Mouse (Mus musculus): Measurements from ENCODE around the gene Gse1. TPM values are rescaled to one million over a fixed set of nuclear protein-coding genes. Genes with fewer than 3 reads are reported as not detected.
A peak's percentile ranks its signal among the peaks of the same experiment; 100 is the strongest.
"Not testable (repeated sequence)": the region's sequence is repeated elsewhere in the genome, so short reads cannot be mapped to it uniquely, and the experiment has no call there.

The Gse1 gene
- polyA plus RNA-seq, 1 experiment from 2014 or later, result 25.3 TPM

DNA sequence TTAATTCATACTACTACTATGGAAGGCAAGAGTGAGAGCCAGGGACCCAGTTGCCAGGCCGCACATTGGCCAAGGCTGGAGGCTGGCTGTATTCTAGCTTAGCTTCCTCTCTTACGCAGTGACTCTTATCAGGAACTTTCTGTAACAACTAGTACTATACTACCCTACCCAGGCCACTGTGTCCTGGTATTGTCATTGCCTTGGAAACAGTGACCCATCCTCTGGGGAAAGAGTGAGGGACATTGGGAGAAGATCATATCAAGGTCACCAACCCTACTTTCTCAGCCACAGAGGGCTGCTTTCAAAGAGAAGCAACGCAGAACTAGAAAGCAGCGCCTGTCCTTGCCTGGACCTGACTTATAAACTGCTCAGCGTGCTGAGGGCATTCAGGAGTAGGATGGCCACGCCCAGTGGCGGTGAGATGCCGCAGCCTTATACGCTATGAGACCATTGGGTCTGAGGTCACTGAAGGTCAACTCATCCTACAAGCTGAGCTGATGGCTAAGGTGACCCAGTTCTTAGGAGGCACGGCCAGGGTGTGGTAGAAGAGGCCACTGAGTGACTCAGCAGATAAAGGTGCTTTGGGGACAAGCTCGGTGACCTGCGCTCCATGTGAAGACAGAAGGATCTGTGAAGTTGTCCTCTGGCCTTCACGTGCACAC is 100.2 kb downstream of the Gse1 start:
- H3K36me3 ChIP-seq (ENCODE audit: control insufficient read depth, insufficient read depth, low read length), result no peaks in the 10 kb centered on the region
- no peaks in the 10 kb centered on the region for H3K9me3 ChIP-seq (ENCODE audit: control insufficient read depth, low read length)
- no peak overlapping the region; the same call in 1 of the 2 replicates for H3K27ac ChIP-seq (ENCODE audit: low read depth, low read length)
- no peak overlapping the region for H3K4me2 ChIP-seq
- ATAC-seq (replicated peaks; ENCODE audit: low FRiP score), result no peak
- H3K4me3 ChIP-seq (ENCODE audit: low read depth, low read length), result no peak overlapping the region
- 66% methylated on average over 13 of the region's 13 CpGs for WGBS
- no peaks in the 10 kb centered on the region for H3K27me3 ChIP-seq (replicated peaks; ENCODE audit: control insufficient read depth, insufficient read depth, low read length)
- no peak for DNase-seq (ENCODE audit: low spot score)
- H3K4me1 ChIP-seq (replicated peaks; ENCODE audit: control insufficient read depth, insufficient read depth, low read length), result peaks cover 50% of the 10 kb centered on the region
- H3K9ac ChIP-seq (ENCODE audit: low read depth, low read length), result no peak overlapping the region

DNA sequence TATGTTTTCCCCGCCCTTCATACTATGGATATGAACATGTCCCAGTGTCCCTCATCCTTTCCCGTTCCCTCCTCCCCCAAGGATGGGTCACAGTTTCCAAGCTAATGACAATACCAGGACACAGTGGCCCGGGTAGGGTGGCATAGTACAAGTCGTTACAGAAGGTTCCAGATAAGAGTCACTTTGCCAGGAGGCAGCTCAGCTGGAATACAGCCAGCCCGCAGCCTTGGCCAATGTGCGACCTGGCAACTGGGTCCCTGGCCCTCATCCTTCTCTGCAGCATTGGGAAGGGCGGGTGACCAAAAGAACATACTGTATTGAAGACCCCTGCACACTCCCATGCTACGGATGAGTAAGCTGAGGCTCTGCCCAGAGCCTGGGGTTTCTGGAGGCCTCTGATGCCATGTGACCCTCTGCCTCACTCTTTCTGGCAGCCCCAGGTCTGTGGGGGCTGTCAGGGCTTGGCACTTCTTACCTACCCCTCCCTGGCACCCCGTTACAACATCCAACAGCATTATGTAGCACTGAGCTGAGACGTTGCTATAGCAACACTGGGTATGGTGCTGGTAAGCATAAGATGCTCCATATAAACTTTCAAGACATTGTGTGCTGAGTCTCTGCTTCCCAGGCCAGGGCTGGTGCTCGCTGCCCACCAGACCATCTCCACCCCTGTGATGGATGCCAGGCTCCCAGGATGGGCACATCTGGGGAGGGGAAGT is 100.9 kb downstream of the Gse1 start:
- Histone ChIP-seq H3K4me3 (ENCODE audit: low read depth, low read length) (no peak overlapping the region), H3K9me3 (ENCODE audit: control insufficient read depth, low read length) (no peaks in the 10 kb centered on the region), H3K27me3 (replicated peaks; ENCODE audit: control insufficient read depth, insufficient read depth, low read length) (no peaks in the 10 kb centered on the region), H3K9ac (ENCODE audit: low read depth, low read length) (no peak overlapping the region), H3K4me1 (replicated peaks; ENCODE audit: control insufficient read depth, insufficient read depth, low read length) (peaks cover 48% of the 10 kb centered on the region), H3K27ac (ENCODE audit: low read depth, low read length) (no peak overlapping the region), H3K36me3 (ENCODE audit: control insufficient read depth, insufficient read depth, low read length) (no peaks in the 10 kb centered on the region), H3K4me2 (no peak overlapping the region)
- 87% methylated on average over 11 of the region's 11 CpGs for WGBS
- DNase-seq (ENCODE audit: low spot score) (no peak), ATAC-seq (replicated peaks; ENCODE audit: low FRiP score) (no peak)

DNA sequence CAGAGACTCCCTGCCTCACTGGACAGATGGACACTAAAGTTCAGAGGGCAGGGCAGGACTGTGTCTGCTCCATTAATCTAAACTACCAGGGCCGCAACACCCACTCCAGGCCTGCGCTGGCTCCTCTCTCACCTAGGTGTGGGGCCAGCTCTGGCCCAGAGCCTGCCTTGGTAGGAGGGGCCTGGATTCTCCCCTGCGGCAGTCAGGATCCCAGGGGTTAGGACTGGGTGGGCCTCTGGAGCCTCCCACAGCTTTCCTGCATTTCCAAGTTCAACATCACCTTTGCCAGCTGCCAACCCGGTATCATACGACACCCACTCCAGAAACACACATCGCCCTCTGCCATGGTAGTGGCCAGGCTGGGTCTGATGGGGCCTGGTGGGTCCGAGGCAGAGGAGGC is 102.8 kb downstream of the Gse1 start:
- H3K27ac ChIP-seq (ENCODE audit: low read depth, low read length), result 0 out of 2 replicates have a peak overlapping the region, but pooled peaks have one; percentile 4
- DNase-seq (ENCODE audit: low spot score), result no peak
- H3K27me3 ChIP-seq (replicated peaks; ENCODE audit: control insufficient read depth, insufficient read depth, low read length), result no peaks in the 10 kb centered on the region
- 71% methylated on average over 7 of the region's 7 CpGs for WGBS
- no peak overlapping the region for H3K4me3 ChIP-seq (ENCODE audit: low read depth, low read length)
- no peaks in the 10 kb centered on the region for H3K9me3 ChIP-seq (ENCODE audit: control insufficient read depth, low read length)
- no peak for ATAC-seq (replicated peaks; ENCODE audit: low FRiP score)
- H3K4me1 ChIP-seq (replicated peaks; ENCODE audit: control insufficient read depth, insufficient read depth, low read length), result peaks cover 50% of the 10 kb centered on the region
- no peaks in the 10 kb centered on the region for H3K36me3 ChIP-seq (ENCODE audit: control insufficient read depth, insufficient read depth, low read length)
- peak overlapping the region; percentile 7; the same call in 1 of the 2 replicates for H3K4me2 ChIP-seq
- H3K9ac ChIP-seq (ENCODE audit: low read depth, low read length), result peak overlapping the region; percentile 32; the same call in 1 of the 2 replicates

DNA sequence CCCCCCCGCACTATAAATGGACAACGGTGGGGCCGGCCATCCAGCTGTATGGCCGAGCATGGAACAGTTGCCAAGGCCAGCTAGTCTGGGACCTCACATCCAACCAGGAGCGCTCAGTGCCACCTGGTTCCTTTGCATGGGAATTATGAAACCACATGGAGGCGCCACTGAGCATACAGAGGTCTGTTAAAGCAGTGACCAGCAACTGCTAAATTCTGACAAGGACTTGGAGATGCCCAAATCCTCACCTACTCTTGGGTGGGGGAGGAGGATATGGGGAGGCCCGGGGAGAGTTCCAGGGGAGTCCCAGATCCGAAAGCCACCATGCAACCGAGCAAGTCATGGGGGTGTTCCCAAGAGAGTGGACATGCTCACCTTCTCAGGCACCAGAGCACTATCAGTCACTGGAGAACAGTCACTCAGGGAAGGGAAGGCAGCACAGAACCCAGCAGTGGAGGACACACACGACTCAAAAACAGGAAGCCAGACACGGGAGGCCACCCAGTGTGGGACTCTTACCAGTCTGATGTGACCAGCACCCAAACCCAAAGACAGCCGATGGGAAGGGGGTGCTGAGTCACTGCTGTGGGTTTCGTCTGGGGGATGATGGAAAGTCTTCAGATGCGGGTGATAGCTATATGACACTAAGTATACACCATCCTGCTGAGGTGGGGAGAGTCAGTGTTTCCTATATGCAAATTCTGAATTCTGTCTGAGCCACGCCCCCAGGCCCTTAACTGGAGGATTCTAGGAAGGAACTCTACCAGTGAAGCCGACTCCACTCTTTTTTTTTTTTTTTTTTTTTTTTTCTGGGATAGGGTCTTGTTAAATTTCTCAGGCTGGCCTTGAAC is 104.3 kb downstream of the Gse1 start:
- Histone ChIP-seq H3K27me3 (replicated peaks; ENCODE audit: control insufficient read depth, insufficient read depth, low read length) (no peaks in the 10 kb centered on the region), H3K36me3 (ENCODE audit: control insufficient read depth, insufficient read depth, low read length) (no peaks in the 10 kb centered on the region), H3K9ac (ENCODE audit: low read depth, low read length) (no peak overlapping the region), H3K4me2 (peak overlapping the region; percentile 34), H3K4me1 (replicated peaks; ENCODE audit: control insufficient read depth, insufficient read depth, low read length) (peaks cover 57% of the 10 kb centered on the region), H3K9me3 (ENCODE audit: control insufficient read depth, low read length) (no peaks in the 10 kb centered on the region), H3K27ac (ENCODE audit: low read depth, low read length) (peak overlapping the region; percentile 60), H3K4me3 (ENCODE audit: low read depth, low read length) (peak overlapping the region; percentile 11; the same call in 1 of the 2 replicates)
- DNase-seq (ENCODE audit: low spot score), result no peak
- 0 out of 2 replicates have a peak, but pooled peaks have one; percentile 9 for ATAC-seq (replicated peaks; ENCODE audit: low FRiP score)
- 43% methylated on average over 16 of the region's 16 CpGs for WGBS

DNA sequence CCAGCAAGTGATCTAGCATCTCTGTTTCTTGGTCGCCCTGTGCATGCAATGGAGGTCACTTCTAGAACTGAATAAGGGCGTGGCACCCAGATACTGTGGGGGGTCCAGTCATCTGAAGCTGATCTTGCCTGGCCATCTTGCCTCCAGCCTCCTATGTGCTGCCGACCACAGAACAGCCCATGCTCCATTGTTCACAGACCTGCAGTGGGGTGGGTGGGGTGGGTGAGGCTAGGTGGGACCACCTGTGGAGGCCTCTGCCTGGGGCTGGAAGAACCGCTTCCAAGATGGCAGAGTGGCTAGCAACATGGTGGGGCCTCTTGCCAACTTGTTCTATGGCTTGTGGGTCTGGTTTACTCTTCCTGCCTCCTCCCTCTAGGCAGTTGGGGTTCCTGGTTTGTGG is 105.4 kb downstream of the Gse1 start:
- Histone ChIP-seq H3K27me3 (replicated peaks; ENCODE audit: control insufficient read depth, insufficient read depth, low read length) (no peaks in the 10 kb centered on the region), H3K36me3 (ENCODE audit: control insufficient read depth, insufficient read depth, low read length) (no peaks in the 10 kb centered on the region), H3K4me2 (no peak overlapping the region), H3K4me3 (ENCODE audit: low read depth, low read length) (no peak overlapping the region), H3K9me3 (ENCODE audit: control insufficient read depth, low read length) (no peaks in the 10 kb centered on the region), H3K9ac (ENCODE audit: low read depth, low read length) (no peak overlapping the region), H3K4me1 (replicated peaks; ENCODE audit: control insufficient read depth, insufficient read depth, low read length) (peaks cover 52% of the 10 kb centered on the region), H3K27ac (ENCODE audit: low read depth, low read length) (peak overlapping the region; percentile 9; the same call in 1 of the 2 replicates)
- DNase-seq (ENCODE audit: low spot score) (no peak), ATAC-seq (replicated peaks; ENCODE audit: low FRiP score) (no peak)
- WGBS, result 62% methylated on average over 4 of the region's 4 CpGs

DNA sequence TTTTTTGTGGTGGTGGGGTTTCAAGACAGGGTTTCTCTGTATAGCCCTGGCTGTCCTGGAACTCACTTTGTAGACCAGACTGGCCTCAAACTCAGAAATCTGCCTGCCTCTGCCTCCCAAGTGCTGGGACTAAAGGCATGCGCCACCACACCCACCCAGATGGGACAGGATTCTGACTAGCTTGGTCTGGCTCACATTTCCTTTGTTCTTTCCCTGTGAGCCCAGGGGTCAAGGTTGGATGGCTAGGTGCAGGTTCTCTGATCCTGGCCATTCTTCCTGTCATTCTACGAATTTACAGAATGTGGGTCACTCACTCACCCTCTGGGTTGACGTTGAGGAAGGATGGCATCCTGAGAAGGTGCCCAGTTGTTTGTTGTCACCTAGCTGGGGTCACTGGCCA is 106.0 kb downstream of the Gse1 start:
- H3K4me3 ChIP-seq (ENCODE audit: low read depth, low read length); DNase-seq (ENCODE audit: low spot score); ATAC-seq (replicated peaks; ENCODE audit: low FRiP score); H3K9ac ChIP-seq (ENCODE audit: low read depth, low read length); H3K27me3 ChIP-seq (replicated peaks; ENCODE audit: control insufficient read depth, insufficient read depth, low read length); H3K36me3 ChIP-seq (ENCODE audit: control insufficient read depth, insufficient read depth, low read length); H3K4me2 ChIP-seq; H3K9me3 ChIP-seq (ENCODE audit: control insufficient read depth, low read length): not testable (repeated sequence)
- H3K27ac ChIP-seq (ENCODE audit: low read depth, low read length), result peak overlapping the region; percentile 66; the same call in 1 of the 2 replicates
- H3K4me1 ChIP-seq (replicated peaks; ENCODE audit: control insufficient read depth, insufficient read depth, low read length), result peaks cover 49% of the 10 kb centered on the region
- 50% methylated on average over 3 of the region's 3 CpGs for WGBS

DNA sequence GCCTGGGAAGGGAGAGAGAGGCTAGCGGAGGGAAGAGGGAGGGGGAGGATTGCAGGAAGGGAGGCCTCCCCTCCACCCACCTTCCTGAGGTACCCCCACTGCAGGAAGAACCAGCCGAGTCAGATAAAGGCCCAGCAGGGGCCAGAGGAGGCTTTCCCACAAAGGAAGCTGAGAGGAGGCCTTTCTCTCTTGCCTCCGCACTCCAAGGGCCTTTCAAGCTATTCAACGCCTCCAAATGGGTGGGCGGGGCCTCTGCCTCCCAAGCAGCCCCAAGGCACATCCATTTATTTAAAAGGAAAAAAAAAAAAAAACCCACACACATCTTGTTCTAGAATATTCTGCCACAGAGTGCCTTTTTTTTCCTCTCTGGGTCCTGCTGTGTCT is 106.6 kb downstream of the Gse1 start:
- Histone ChIP-seq H3K9me3 (ENCODE audit: control insufficient read depth, low read length) (no peaks in the 10 kb centered on the region), H3K27ac (ENCODE audit: low read depth, low read length) (peak overlapping the region; percentile 66), H3K27me3 (replicated peaks; ENCODE audit: control insufficient read depth, insufficient read depth, low read length) (no peaks in the 10 kb centered on the region), H3K4me3 (ENCODE audit: low read depth, low read length) (no peak overlapping the region), H3K36me3 (ENCODE audit: control insufficient read depth, insufficient read depth, low read length) (no peaks in the 10 kb centered on the region), H3K4me1 (replicated peaks; ENCODE audit: control insufficient read depth, insufficient read depth, low read length) (peaks cover 49% of the 10 kb centered on the region), H3K4me2 (peak overlapping the region; percentile 60), H3K9ac (ENCODE audit: low read depth, low read length) (no peak overlapping the region)
- WGBS, result 11% methylated on average over 5 of the region's 5 CpGs
- ATAC-seq (replicated peaks; ENCODE audit: low FRiP score), result peak; percentile 33
- DNase-seq (ENCODE audit: low spot score), result no peak

DNA sequence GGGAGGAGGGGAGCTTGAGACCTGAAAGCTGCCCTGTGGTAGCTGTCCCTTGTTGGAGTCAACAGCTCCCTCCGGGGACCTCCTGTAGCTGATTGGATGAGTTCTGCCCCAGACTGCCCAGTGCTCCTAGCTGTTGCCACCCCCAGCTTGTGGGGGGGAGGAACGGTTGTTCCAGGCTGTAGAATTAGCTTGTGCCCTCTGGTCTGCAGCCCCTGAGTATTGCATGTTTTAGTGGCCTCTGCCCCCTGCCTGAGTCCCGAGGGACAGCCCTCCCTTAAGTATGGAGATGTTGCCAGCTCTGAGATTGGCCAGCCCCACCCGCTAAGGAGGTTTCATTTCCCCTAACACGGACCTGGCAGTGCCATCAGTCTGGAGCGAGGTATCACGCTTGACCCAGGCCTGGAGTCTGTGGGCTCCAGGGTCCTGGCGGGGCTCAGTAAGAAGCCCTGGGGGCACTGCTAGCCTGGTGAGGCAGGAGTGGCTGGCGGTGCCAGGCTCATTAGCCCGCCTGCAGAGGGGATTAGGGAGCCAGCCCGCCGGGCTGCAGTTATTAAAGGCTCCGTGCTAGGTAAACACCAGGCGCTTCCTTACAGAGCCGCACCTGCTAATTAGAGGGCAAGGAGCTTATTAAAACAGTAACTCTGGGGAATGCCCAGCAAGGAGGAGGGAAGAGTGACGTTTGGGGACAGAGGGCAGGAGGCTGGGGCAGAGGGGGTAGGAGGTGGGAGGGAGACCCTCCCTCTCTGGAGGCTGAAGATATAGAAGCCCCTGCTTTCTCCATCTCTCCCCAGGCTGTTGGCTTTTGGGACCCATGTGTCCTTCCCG is 107.2 kb downstream of the Gse1 start:
- H3K36me3 ChIP-seq (ENCODE audit: control insufficient read depth, insufficient read depth, low read length), result no peaks in the 10 kb centered on the region
- DNase-seq (ENCODE audit: low spot score) (no peak), ATAC-seq (replicated peaks; ENCODE audit: low FRiP score) (0 out of 2 replicates have a peak, but pooled peaks have one; percentile 18)
- H3K27ac ChIP-seq (ENCODE audit: low read depth, low read length), result peak overlapping the region; percentile 66
- peaks cover 49% of the 10 kb centered on the region for H3K4me1 ChIP-seq (replicated peaks; ENCODE audit: control insufficient read depth, insufficient read depth, low read length)
- H3K27me3 ChIP-seq (replicated peaks; ENCODE audit: control insufficient read depth, insufficient read depth, low read length), result no peaks in the 10 kb centered on the region
- 2% methylated on average over 17 of the region's 17 CpGs for WGBS
- no peaks in the 10 kb centered on the region for H3K9me3 ChIP-seq (ENCODE audit: control insufficient read depth, low read length)
- H3K4me2 ChIP-seq, result peak overlapping the region; percentile 60
- H3K4me3 ChIP-seq (ENCODE audit: low read depth, low read length), result peak overlapping the region; percentile 8; the same call in 1 of the 2 replicates
- no peak overlapping the region; the same call in 1 of the 2 replicates for H3K9ac ChIP-seq (ENCODE audit: low read depth, low read length)

All from liver, embryonic 11.5 days (tissue).